ENCODE assay signal across 18 mouse cellular contexts in genomic region chr1:164071111-164071510, GRCm38 (mm10). TPM values are rescaled to one million over a fixed set of nuclear protein-coding genes. Genes with fewer than 3 reads are reported as not detected.
DNase-seq lines count a peak whose midpoint lies in the region; ATAC-seq and TF ChIP-seq lines count a peak whose summit lies in the region.
"Had no signal": no experiment of that assay in that cellular context is flagged by ENCODE, and none has a peak within 500 bp of the region (broad histone marks: within the 10 kb centered on the region; RNA-seq: fewer than 3 reads in every experiment).

No protein-coding gene starts in this region.

- H3K27ac ChIP-seq in spleen, adult 2 months (ENCODE audit: insufficient read depth, low read length): peak overlapping the region; percentile 93
- peak overlapping the region; percentile 84 for H3K27ac ChIP-seq in thymus, adult 2 months (ENCODE audit: control insufficient read depth, insufficient read depth, low read length)
- no peak overlapping the region for H3K27ac ChIP-seq in hindbrain, embryonic 16.5 days (ENCODE audit: low read depth, low read length)
- H3K27ac ChIP-seq: embryonic facial prominence, embryonic 13.5 days; heart, embryonic 15.5 days; hindbrain, embryonic 13.5 days; liver, embryonic 12.5 days had no signal

- 7% methylated on average over 7 of the region's 7 CpGs for WGBS in spleen, adult 2 months
- 7% methylated on average over 7 of the region's 7 CpGs for WGBS in thymus, adult 2 months
- 93% methylated on average over 7 of the region's 7 CpGs for WGBS in hindbrain, embryonic 16.5 days

- 0 out of 2 replicates have a peak overlapping the region, but pooled peaks have one; percentile 14 for H3K4me3 ChIP-seq in spleen, adult 2 months (ENCODE audit: extremely low read depth, insufficient read depth, insufficient read length)
- H3K4me3 ChIP-seq in thymus, adult 2 months (ENCODE audit: control insufficient read depth, insufficient read depth, low read length): no peak overlapping the region
- no peak overlapping the region for H3K4me3 ChIP-seq in hindbrain, embryonic 16.5 days (ENCODE audit: low read length)
- H3K4me3 ChIP-seq: embryonic facial prominence, embryonic 13.5 days; heart, embryonic 15.5 days; hindbrain, embryonic 13.5 days; liver, embryonic 12.5 days had no signal

- H3K9me3 ChIP-seq in hindbrain, embryonic 16.5 days (ENCODE audit: control insufficient read depth, low read length): no peaks in the 10 kb centered on the region
- H3K9me3 ChIP-seq: embryonic facial prominence, embryonic 13.5 days; heart, embryonic 15.5 days; hindbrain, embryonic 13.5 days; liver, embryonic 12.5 days had no signal

- DNase-seq in spleen, adult 2 months (ENCODE audit: low read depth in 1 of 2, low spot score in 2 of 2): peak in 1 of 2 experiments; percentile 69
- DNase-seq in spleen, postnatal 14 days (ENCODE audit: low spot score in 2 of 2): no peak
- DNase-seq in induced T-regulatory cell, adult 2 months (ENCODE audit: low read depth): peak; percentile 79
- DNase-seq in thymus, adult 2 months: peak; percentile 72
- DNase-seq in gastrocnemius, postnatal 25 days: no peak
- no peak for DNase-seq in cerebellum, postnatal 4 days (ENCODE audit: low spot score in 2 of 2)
- DNase-seq: cerebellum, adult 11 months; cerebellum, postnatal 25 days; kidney, adult 18-20 months; kidney, postnatal 25 days; left cerebral cortex, postnatal 4 days had no signal

- TF ChIP-seq CTCF in spleen, adult 2 months (IDR thresholded peaks at IDR 0.05; ENCODE audit: extremely low read depth, insufficient read depth, insufficient read length, insufficient replicate concordance): no peak
- no peak for TF ChIP-seq CTCF in thymus, adult 2 months (IDR thresholded peaks at IDR 0.05; ENCODE audit: borderline replicate concordance, control insufficient read depth, extremely low read depth, insufficient read depth, low read length, poor library complexity)

- peaks cover 32% of the 10 kb centered on the region for H3K36me3 ChIP-seq in spleen, adult 2 months (ENCODE audit: control insufficient read depth, insufficient read depth, low read length)
- H3K36me3 ChIP-seq in thymus, adult 2 months (ENCODE audit: control insufficient read depth, insufficient read depth, low read length): peaks cover 39% of the 10 kb centered on the region
- no peaks in the 10 kb centered on the region for H3K36me3 ChIP-seq in hindbrain, embryonic 16.5 days (ENCODE audit: control insufficient read depth, insufficient read depth, low read length)
- H3K36me3 ChIP-seq: embryonic facial prominence, embryonic 13.5 days; heart, embryonic 15.5 days; hindbrain, embryonic 13.5 days; liver, embryonic 12.5 days had no signal

- peaks cover 46% of the 10 kb centered on the region for H3K4me1 ChIP-seq in spleen, adult 2 months (ENCODE audit: control insufficient read depth, insufficient read depth, insufficient read length)
- H3K4me1 ChIP-seq in thymus, adult 2 months (replicated peaks; ENCODE audit: control insufficient read depth, insufficient read depth, low read length): peaks cover 33% of the 10 kb centered on the region
- H3K4me1 ChIP-seq in hindbrain, embryonic 16.5 days (ENCODE audit: control insufficient read depth, insufficient read depth, low read depth, low read length): no peaks in the 10 kb centered on the region
- H3K4me1 ChIP-seq: embryonic facial prominence, embryonic 13.5 days; heart, embryonic 15.5 days; hindbrain, embryonic 13.5 days had no signal

- no peak overlapping the region for H3K9ac ChIP-seq in hindbrain, embryonic 16.5 days (ENCODE audit: low read depth, low read length)
- H3K9ac ChIP-seq: embryonic facial prominence, embryonic 13.5 days; heart, embryonic 15.5 days; hindbrain, embryonic 13.5 days; liver, embryonic 12.5 days had no signal

- H3K27me3 ChIP-seq in spleen, adult 2 months (ENCODE audit: control insufficient read depth, insufficient read depth, low read length): no peaks in the 10 kb centered on the region
- H3K27me3 ChIP-seq in thymus, adult 2 months (ENCODE audit: control insufficient read depth, insufficient read depth, low read length): no peaks in the 10 kb centered on the region
- no peaks in the 10 kb centered on the region for H3K27me3 ChIP-seq in hindbrain, embryonic 16.5 days (replicated peaks; ENCODE audit: control insufficient read depth, insufficient read depth, low read length)
- H3K27me3 ChIP-seq: embryonic facial prominence, embryonic 13.5 days; heart, embryonic 15.5 days; hindbrain, embryonic 13.5 days; liver, embryonic 12.5 days had no signal

- no peak overlapping the region for H3K4me2 ChIP-seq in hindbrain, embryonic 16.5 days (ENCODE audit: low read length)
- H3K4me2 ChIP-seq: embryonic facial prominence, embryonic 13.5 days; heart, embryonic 15.5 days; hindbrain, embryonic 13.5 days; liver, embryonic 12.5 days had no signal

- ATAC-seq in hindbrain, embryonic 16.5 days: no peak
- ATAC-seq: liver, embryonic 12.5 days had no signal

- no peak; the same call in 1 of the 2 replicates for TF ChIP-seq POLR2A in spleen, adult 2 months (IDR thresholded peaks at IDR 0.05; ENCODE audit: low read depth, low read length)
- no peak for TF ChIP-seq POLR2A in thymus, adult 2 months (IDR thresholded peaks at IDR 0.05; ENCODE audit: control insufficient read depth, extremely low read depth, insufficient read depth, low read length, poor library complexity)

RNA-seq across cellular contexts. Expression of gene Sell, which starts 9.3 kb away (rescaled TPM):
- polyA plus RNA-seq in spleen, adult 2 months (2012; rRNA removed): 68.6 and 72.4 TPM in 2 replicates
- 66.6 and 68.0 TPM in 2 replicates for polyA plus RNA-seq in thymus, adult 2 months (2012; rRNA removed)
- total RNA-seq in gastrocnemius, postnatal 25 days (2021): under 1 TPM; 0.08 to 0.15 TPM
- polyA plus RNA-seq in hindbrain, embryonic 16.5 days (2015; fragmentation: Nextera tagmentation; extraction: Ambion mirVana): 0.20 and 0.27 TPM in 2 replicates
- total RNA-seq: layer of hippocampus, postnatal 14 days had no signal

RNA-seq across cellular contexts. Expression of gene Sele, which starts 23.1 kb away (rescaled TPM):
- polyA plus RNA-seq in spleen, adult 2 months (2012; rRNA removed): 0.09 and 0.13 TPM in 2 replicates
- polyA plus RNA-seq in thymus, adult 2 months (2012; rRNA removed): 0.13 and 0.18 TPM in 2 replicates
- under 1 TPM in 1 of 2 experiments, not detected in 1; 0.08 TPM for total RNA-seq in gastrocnemius, postnatal 25 days (2021)
- not detected in 2 replicates for polyA plus RNA-seq in hindbrain, embryonic 16.5 days (2015; fragmentation: Nextera tagmentation; extraction: Ambion mirVana)
- total RNA-seq: left cerebral cortex, postnatal 4 days had no signal
- polyA plus RNA-seq: embryonic facial prominence, embryonic 13.5 days; hindbrain, embryonic 13.5 days; liver, embryonic 12.5 days; lung, embryonic 16.5 days had no signal

RNA-seq across cellular contexts. Expression of gene Selp, which starts 44.0 kb away (rescaled TPM):
- 2.2 and 2.8 TPM in 2 replicates for polyA plus RNA-seq in spleen, adult 2 months (2012; rRNA removed)
- 1.3 and 2.8 TPM in 2 replicates for polyA plus RNA-seq in thymus, adult 2 months (2012; rRNA removed)
- total RNA-seq in gastrocnemius, postnatal 25 days (2021): 1 to 10 TPM in 1 of 2 experiments, under 1 TPM in 1; 0.36 to 1.8 TPM
- not detected in 2 replicates for polyA plus RNA-seq in hindbrain, embryonic 16.5 days (2015; fragmentation: Nextera tagmentation; extraction: Ambion mirVana)
- total RNA-seq: layer of hippocampus, postnatal 14 days had no signal
- polyA plus RNA-seq: embryonic facial prominence, embryonic 13.5 days; hindbrain, embryonic 13.5 days had no signal

Comparison
In these comparisons a context has a peak if more than half of its experiments do, and no peak if none do; other contexts are left out.
1. DNase-seq: peak in induced T-regulatory cell, adult 2 months (single experiment) and thymus, adult 2 months (single experiment); none in spleen, postnatal 14 days (0 of 2), gastrocnemius, postnatal 25 days (single experiment) and cerebellum, postnatal 4 days (0 of 2).
2. RNA of gene Sell, which starts 9.3 kb away (polyA plus RNA-seq): 68.6 to 72.4 TPM in spleen, adult 2 months and 66.6 to 68.0 TPM in thymus, adult 2 months; 0.20 to 0.27 TPM in hindbrain, embryonic 16.5 days; every median in the first group is over 10 times any median in the second.